Mouse (Mus musculus): ENCODE data around the gene St5. TPM values are rescaled to one million over a fixed set of nuclear protein-coding genes. Genes with fewer than 3 reads are reported as not detected.

Gene St5
- polyA plus RNA-seq, 1 experiment from 2014 or later: 10.9 TPM

- Histone ChIP-seq H3K4me2 (ENCODE audit: low read length) (no peak overlapping the region), H3K36me3 (ENCODE audit: control insufficient read depth, insufficient read depth) (no peaks in the 10 kb centered on the region), H3K9me3 (ENCODE audit: control insufficient read depth, low read length) (no peaks in the 10 kb centered on the region), H3K4me3 (replicated peaks; ENCODE audit: low read length) (no peak overlapping the region), H3K27me3 (replicated peaks; ENCODE audit: control insufficient read depth, insufficient read depth, low read length) (no peaks in the 10 kb centered on the region), H3K27ac (ENCODE audit: low read length) (no peak overlapping the region), H3K4me1 (replicated peaks; ENCODE audit: control insufficient read depth, insufficient read depth, low read length) (no peaks in the 10 kb centered on the region), H3K9ac (replicated peaks; ENCODE audit: low read depth, low read length) (no peak overlapping the region)
- 93% methylated on average over 15 of the region's 15 CpGs for WGBS
- no peak for ATAC-seq
Observed at GRCm38 (mm10) chr7:109633404-109634085, 69.9 kb downstream of the St5 start.

- no peak overlapping the region for H3K9ac ChIP-seq (replicated peaks; ENCODE audit: low read depth, low read length)
- no peaks in the 10 kb centered on the region for H3K4me1 ChIP-seq (replicated peaks; ENCODE audit: control insufficient read depth, insufficient read depth, low read length)
- H3K27ac ChIP-seq (ENCODE audit: low read length): no peak overlapping the region
- H3K36me3 ChIP-seq (ENCODE audit: control insufficient read depth, insufficient read depth): no peaks in the 10 kb centered on the region
- 85% methylated on average over 6 of the region's 6 CpGs for WGBS
- H3K4me3 ChIP-seq (replicated peaks; ENCODE audit: low read length): no peak overlapping the region
- no peak for ATAC-seq
- no peak overlapping the region for H3K4me2 ChIP-seq (ENCODE audit: low read length)
- no peaks in the 10 kb centered on the region for H3K9me3 ChIP-seq (ENCODE audit: control insufficient read depth, low read length)
- no peaks in the 10 kb centered on the region for H3K27me3 ChIP-seq (replicated peaks; ENCODE audit: control insufficient read depth, insufficient read depth, low read length)
Observed at GRCm38 (mm10) chr7:109631330-109631729, 72.1 kb downstream of the St5 start.

GRCm38 (mm10) chr7:109629871-109630778 is 73.3 kb downstream of the St5 start:
- Histone ChIP-seq H3K27ac (ENCODE audit: low read length) (no peak overlapping the region), H3K27me3 (replicated peaks; ENCODE audit: control insufficient read depth, insufficient read depth, low read length) (no peaks in the 10 kb centered on the region), H3K4me2 (ENCODE audit: low read length) (no peak overlapping the region), H3K4me1 (replicated peaks; ENCODE audit: control insufficient read depth, insufficient read depth, low read length) (no peaks in the 10 kb centered on the region), H3K4me3 (replicated peaks; ENCODE audit: low read length) (no peak overlapping the region), H3K36me3 (ENCODE audit: control insufficient read depth, insufficient read depth) (no peaks in the 10 kb centered on the region), H3K9ac (replicated peaks; ENCODE audit: low read depth, low read length) (no peak overlapping the region), H3K9me3 (ENCODE audit: control insufficient read depth, low read length) (no peaks in the 10 kb centered on the region)
- ATAC-seq: no peak
- 79% methylated on average over 7 of the region's 7 CpGs for WGBS

GRCm38 (mm10) chr7:109628935-109629609 is 74.3 kb downstream of the St5 start:
- H3K9ac ChIP-seq (replicated peaks; ENCODE audit: low read depth, low read length): no peak overlapping the region
- ATAC-seq: no peak
- H3K27me3 ChIP-seq (replicated peaks; ENCODE audit: control insufficient read depth, insufficient read depth, low read length): no peaks in the 10 kb centered on the region
- whole genome bisulfite sequencing: 69% methylated on average over 9 of the region's 9 CpGs
- no peaks in the 10 kb centered on the region for H3K36me3 ChIP-seq (ENCODE audit: control insufficient read depth, insufficient read depth)
- H3K9me3 ChIP-seq (ENCODE audit: control insufficient read depth, low read length): no peaks in the 10 kb centered on the region
- no peak overlapping the region for H3K4me2 ChIP-seq (ENCODE audit: low read length)
- H3K27ac ChIP-seq (ENCODE audit: low read length): no peak overlapping the region
- no peaks in the 10 kb centered on the region for H3K4me1 ChIP-seq (replicated peaks; ENCODE audit: control insufficient read depth, insufficient read depth, low read length)
- H3K4me3 ChIP-seq (replicated peaks; ENCODE audit: low read length): no peak overlapping the region

- Histone ChIP-seq H3K4me3 (replicated peaks; ENCODE audit: low read length) (no peak overlapping the region), H3K27ac (ENCODE audit: low read length) (no peak overlapping the region), H3K4me1 (replicated peaks; ENCODE audit: control insufficient read depth, insufficient read depth, low read length) (no peaks in the 10 kb centered on the region), H3K9me3 (ENCODE audit: control insufficient read depth, low read length) (no peaks in the 10 kb centered on the region), H3K4me2 (ENCODE audit: low read length) (no peak overlapping the region), H3K36me3 (ENCODE audit: control insufficient read depth, insufficient read depth) (no peaks in the 10 kb centered on the region), H3K27me3 (replicated peaks; ENCODE audit: control insufficient read depth, insufficient read depth, low read length) (no peaks in the 10 kb centered on the region), H3K9ac (replicated peaks; ENCODE audit: low read depth, low read length) (no peak overlapping the region)
- 93% methylated on average over 2 of the region's 2 CpGs for WGBS
- no peak for ATAC-seq
Observed at GRCm38 (mm10) chr7:109627851-109628250, 75.6 kb downstream of the St5 start.

- Histone ChIP-seq H3K9me3 (ENCODE audit: control insufficient read depth, low read length) (no peaks in the 10 kb centered on the region), H3K27me3 (replicated peaks; ENCODE audit: control insufficient read depth, insufficient read depth, low read length) (no peaks in the 10 kb centered on the region), H3K27ac (ENCODE audit: low read length) (no peak overlapping the region), H3K36me3 (ENCODE audit: control insufficient read depth, insufficient read depth) (no peaks in the 10 kb centered on the region), H3K4me1 (replicated peaks; ENCODE audit: control insufficient read depth, insufficient read depth, low read length) (peaks cover under 1% of the 10 kb centered on the region; the same call in 1 of the 2 replicates), H3K4me2 (ENCODE audit: low read length) (no peak overlapping the region), H3K4me3 (replicated peaks; ENCODE audit: low read length) (no peak overlapping the region), H3K9ac (replicated peaks; ENCODE audit: low read depth, low read length) (no peak overlapping the region)
- 88% methylated on average over 9 of the region's 9 CpGs for WGBS
- no peak for ATAC-seq
Observed at GRCm38 (mm10) chr7:109622234-109622838, 81.1 kb downstream of the St5 start.

GRCm38 (mm10) chr7:109620967-109621366 is 82.4 kb downstream of the St5 start:
- H3K27ac ChIP-seq (ENCODE audit: low read length): no peak overlapping the region

GRCm38 (mm10) chr7:109620288-109620687 is 83.1 kb downstream of the St5 start:
- Histone ChIP-seq H3K36me3 (ENCODE audit: control insufficient read depth, insufficient read depth) (no peaks in the 10 kb centered on the region), H3K4me3 (replicated peaks; ENCODE audit: low read length) (no peak overlapping the region), H3K27ac (ENCODE audit: low read length) (no peak overlapping the region), H3K4me1 (replicated peaks; ENCODE audit: control insufficient read depth, insufficient read depth, low read length) (peaks cover 19% of the 10 kb centered on the region), H3K9me3 (ENCODE audit: control insufficient read depth, low read length) (no peaks in the 10 kb centered on the region), H3K9ac (replicated peaks; ENCODE audit: low read depth, low read length) (no peak overlapping the region), H3K4me2 (ENCODE audit: low read length) (no peak overlapping the region), H3K27me3 (replicated peaks; ENCODE audit: control insufficient read depth, insufficient read depth, low read length) (no peaks in the 10 kb centered on the region)
- WGBS: 82% methylated on average over 3 of the region's 3 CpGs
- no peak for ATAC-seq

More at GRCm38 (mm10) chr7:109620967-109621366, 82.4 kb downstream of the St5 start:
- Histone ChIP-seq H3K4me3 (replicated peaks; ENCODE audit: low read length) (no peak overlapping the region), H3K9me3 (ENCODE audit: control insufficient read depth, low read length) (no peaks in the 10 kb centered on the region), H3K9ac (replicated peaks; ENCODE audit: low read depth, low read length) (no peak overlapping the region), H3K4me2 (ENCODE audit: low read length) (no peak overlapping the region), H3K27me3 (replicated peaks; ENCODE audit: control insufficient read depth, insufficient read depth, low read length) (no peaks in the 10 kb centered on the region), H3K36me3 (ENCODE audit: control insufficient read depth, insufficient read depth) (no peaks in the 10 kb centered on the region), H3K4me1 (replicated peaks; ENCODE audit: control insufficient read depth, insufficient read depth, low read length) (peaks cover 14% of the 10 kb centered on the region)
- ATAC-seq: no peak
- 45% methylated on average over 2 of the region's 2 CpGs for WGBS

- Histone ChIP-seq H3K9ac (replicated peaks; ENCODE audit: low read depth, low read length) (no peak overlapping the region), H3K4me2 (ENCODE audit: low read length) (no peak overlapping the region), H3K36me3 (ENCODE audit: control insufficient read depth, insufficient read depth) (no peaks in the 10 kb centered on the region), H3K27ac (ENCODE audit: low read length) (no peak overlapping the region), H3K27me3 (replicated peaks; ENCODE audit: control insufficient read depth, insufficient read depth, low read length) (no peaks in the 10 kb centered on the region), H3K4me3 (replicated peaks; ENCODE audit: low read length) (no peak overlapping the region), H3K9me3 (ENCODE audit: control insufficient read depth, low read length) (no peaks in the 10 kb centered on the region), H3K4me1 (replicated peaks; ENCODE audit: control insufficient read depth, insufficient read depth, low read length) (peaks cover 23% of the 10 kb centered on the region)
- no peak for ATAC-seq
- 21% methylated on average over 6 of the region's 6 CpGs for WGBS
Observed at GRCm38 (mm10) chr7:109618721-109619120, 84.7 kb downstream of the St5 start.

Measured in forebrain, embryonic 16.5 days (tissue).